Mouse (Mus musculus) macrophage (primary cell): ENCODE results near the gene Lrcol1. TPM values are rescaled to one million over a fixed set of nuclear protein-coding genes. Genes with fewer than 3 reads are reported as not detected.

Source experiments
- H3K27ac ChIP-seq: fragments of 350-480 bp; formaldehyde crosslinking; 2 replicates; pipeline ENCODE4 v1.9.0; 2021
- H3K36me3 ChIP-seq: fragments of 350-480 bp; formaldehyde crosslinking; 2 replicates; pipeline ENCODE4 v1.9.0; 2021; ENCODE audit errors: inconsistent target
- H3K4me3 ChIP-seq: fragments of 350-480 bp; formaldehyde crosslinking; 2 replicates; pipeline ENCODE4 v1.9.0; 2021; ENCODE audit errors: inconsistent target
- H3K79me2 ChIP-seq: fragments of 350-480 bp; formaldehyde crosslinking; 2 replicates; pipeline ENCODE4 v1.9.0; 2021; ENCODE audit errors: inconsistent target
- WGBS: methylation state at CpG from one replicate; pipeline ENCODE4 v1.1.7; 2026; ENCODE audit warnings: inconsistent platforms; ENCODE audit not compliant: missing documents; 5-methylcytosine and 5-hydroxymethylcytosine counted together
- polyA plus RNA-seq: library from polyadenylated mRNA; stranded (reverse); fragments of 250-400 nt; gene quantifications from 3 replicates; pipeline ENCODE4 v1.2.4, GENCODE M21; 2018; ENCODE audit warnings: inconsistent platforms

Gene Lrcol1
- polyA plus RNA-seq, 1 experiment from 2014 or later, result not detected

DNA sequence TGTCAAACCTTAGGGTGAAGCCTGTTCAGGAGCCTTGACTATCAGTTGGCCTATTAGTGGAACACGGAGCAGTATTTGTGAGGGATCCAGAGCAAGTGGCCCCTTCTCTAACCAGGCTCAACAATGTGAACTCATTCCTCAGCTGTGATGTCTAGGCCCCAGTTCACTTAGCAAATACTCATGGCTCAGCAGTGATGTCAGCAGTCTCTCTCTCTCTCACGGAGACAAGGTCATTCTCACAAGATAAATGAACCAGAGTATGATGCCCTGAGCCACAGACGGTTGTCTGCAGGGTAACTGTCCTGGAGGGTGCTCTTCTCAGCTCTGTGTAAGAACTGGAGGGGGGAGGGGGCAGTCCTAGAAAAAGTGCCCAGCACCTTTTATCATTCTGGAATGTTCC lies 59.4 kb downstream of the Lrcol1 start:
- Histone ChIP-seq H3K4me3 (no peak overlapping the region), H3K27ac (no peak overlapping the region), H3K79me2 (no peaks in the 10 kb centered on the region), H3K36me3 (no peaks in the 10 kb centered on the region)
- WGBS, result 94% methylated on average over 3 of the region's 3 CpGs

Other genes starting within 250 kb of the Lrcol1 start
- 0.06 to 0.07 TPM in 2 of 3 replicates, not detected in the other for gene Plcxd1, start 244.8 kb upstream of the Lrcol1 start, polyA plus RNA-seq
- 5.6 to 22.4 TPM (median 15.8 TPM) in 3 replicates for gene Gtpbp6, start 236.5 kb upstream of the Lrcol1 start, polyA plus RNA-seq
- gene Zfp605, start 234.6 kb upstream of the Lrcol1 start, polyA plus RNA-seq, result 2.0 to 5.7 TPM (median 2.3 TPM) in 3 replicates
- 26.2 to 38.4 TPM (median 30.9 TPM) in 3 replicates for gene Chfr, start 208.9 kb upstream of the Lrcol1 start, polyA plus RNA-seq
- 22.1 to 29.2 TPM (median 23.3 TPM) in 3 replicates for gene Golga3, start 168.0 kb upstream of the Lrcol1 start, polyA plus RNA-seq
- 22.8 to 37.6 TPM (median 32.0 TPM) in 3 replicates for gene Ankle2, start 113.7 kb upstream of the Lrcol1 start, polyA plus RNA-seq
- 13.1 to 37.7 TPM (median 18.8 TPM) in 3 replicates for gene Pgam5, start 74.8 kb upstream of the Lrcol1 start, polyA plus RNA-seq
- 1.5 to 1.8 TPM (median 1.5 TPM) in 3 replicates for gene Pxmp2, start 58.5 kb upstream of the Lrcol1 start, polyA plus RNA-seq
- gene Pole, start 58.4 kb upstream of the Lrcol1 start, polyA plus RNA-seq, result 0.57 to 14.9 TPM (median 4.5 TPM) in 3 replicates
- not detected in 3 replicates for gene P2rx2, start 1.5 kb upstream of the Lrcol1 start, polyA plus RNA-seq
- gene Fbrsl1, start 103.8 kb downstream of the Lrcol1 start, polyA plus RNA-seq, result 10.0 to 18.7 TPM (median 11.8 TPM) in 3 replicates
- 0.30 to 0.43 TPM in 2 of 3 replicates, not detected in the other for gene Galnt9, start 199.6 kb downstream of the Lrcol1 start, polyA plus RNA-seq